Mouse (Mus musculus): ENCODE measurements around the gene Tspo2.

GRCm38 (mm10) chr17:48454688-48455087, 3.4 kb upstream of the Tspo2 start, which contains the start of gene Unc5cl:
- TF ChIP-seq CTCF (IDR thresholded peaks at IDR 0.05; ENCODE audit: low read depth, low read length) = no peak
- TF ChIP-seq POLR2A (IDR thresholded peaks at IDR 0.05; ENCODE audit: insufficient read depth, low read length) = no peak
- 0 out of 2 replicates have a peak, but pooled peaks have one; percentile 19 for TF ChIP-seq EP300 (IDR thresholded peaks at IDR 0.05; ENCODE audit: insufficient read depth, low read depth, low read length)

Measured in ES-Bruce4 (cell line).